Mouse (Mus musculus): ENCODE measurements around the gene Lats2.

DNA sequence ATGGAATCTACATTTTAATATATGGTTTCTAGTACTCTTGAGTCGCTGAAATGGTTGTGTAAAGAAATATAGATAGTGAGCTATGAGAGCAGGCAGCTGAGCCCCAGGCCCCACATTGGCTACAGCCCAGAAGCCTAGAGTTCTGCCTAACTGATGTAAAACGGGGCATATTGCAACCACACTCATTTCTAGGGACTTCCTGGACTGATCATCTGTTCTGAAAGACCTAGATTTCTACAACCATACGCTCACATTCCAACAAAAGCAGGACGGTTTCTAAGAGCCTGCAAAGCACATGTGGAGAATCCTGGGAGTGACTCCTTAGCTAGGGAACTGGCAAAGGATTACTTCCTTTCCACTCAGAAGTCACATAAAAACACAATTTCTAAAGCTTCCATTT, 22.0 kb downstream of the Lats2 start:
- no peak for TF ChIP-seq CTCF (IDR thresholded peaks at IDR 0.05; ENCODE audit: borderline replicate concordance, insufficient read depth, low read length)
- TF ChIP-seq POLR2A (IDR thresholded peaks at IDR 0.05; ENCODE audit: low read depth, low read length), result no peak

Data from embryonic fibroblast, embryonic 13.5 days (primary cell).